Mouse (Mus musculus): ENCODE measurements around the gene D030056L22Rik.

Gene D030056L22Rik

GRCm38 (mm10) chr19:18735901-18736300 is 22.9 kb downstream of the D030056L22Rik start:
- DNase-seq, result no peak

DNA sequence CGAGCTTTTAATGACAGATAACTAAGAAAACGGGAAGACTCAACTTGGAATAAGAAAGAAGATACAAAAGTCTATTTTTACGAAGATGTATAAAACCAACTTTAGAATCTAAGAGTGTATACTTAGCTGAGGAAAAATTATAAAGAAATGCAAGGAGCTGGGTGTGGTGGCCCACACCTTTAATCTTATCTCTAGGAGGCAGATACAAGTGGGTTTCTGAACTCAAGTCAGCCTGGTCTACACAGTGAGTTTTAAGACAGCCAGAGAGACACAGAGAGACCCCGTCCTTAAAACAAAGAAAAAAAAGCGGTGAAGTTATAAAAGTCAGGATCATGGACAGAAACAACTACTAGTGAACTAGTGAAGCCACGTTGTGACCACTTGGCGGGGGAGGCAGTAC is 26.2 kb downstream of the D030056L22Rik start:
- DNase-seq, result no peak

DNA sequence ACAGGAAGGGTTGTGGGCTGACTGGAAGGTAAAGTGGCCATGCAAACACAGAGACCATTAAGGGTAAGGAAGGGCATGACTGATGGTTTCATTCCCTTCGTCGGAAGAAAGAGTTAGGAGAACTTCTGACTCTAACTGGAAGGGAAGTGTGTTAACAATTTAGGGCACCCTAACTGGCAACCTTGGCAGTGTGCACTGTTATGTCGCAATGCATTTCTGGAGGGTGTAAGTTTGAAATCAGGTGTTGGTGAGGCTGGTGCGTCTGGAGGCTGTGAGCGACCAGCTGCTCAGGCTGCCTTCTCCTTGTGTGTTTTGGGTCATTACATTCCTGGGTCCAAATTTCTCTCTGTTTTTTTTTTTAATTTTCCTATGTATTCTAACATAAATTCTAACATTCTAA is 31.0 kb downstream of the D030056L22Rik start:
- no peak for DNase-seq

- no peak for DNase-seq
These were observed 33.8 kb downstream of the D030056L22Rik start for GRCm38 (mm10) chr19:18746576-18747340.

GRCm38 (mm10) chr19:18747379-18747778 is 34.4 kb downstream of the D030056L22Rik start:
- DNase-seq, result no peak

GRCm38 (mm10) chr19:18749598-18750339 is 36.8 kb downstream of the D030056L22Rik start, which contains the start of gene Trpm6:
Trpm6 (plus strand) TSS chr19:18749983.
- peak; percentile 28 to 48 for DNase-seq

GRCm38 (mm10) chr19:18757191-18757590 is 44.2 kb downstream of the D030056L22Rik start:
- DNase-seq, result no peak

GRCm38 (mm10) chr19:18757706-18758105 is 44.7 kb downstream of the D030056L22Rik start:
- DNase-seq, result no peak

GRCm38 (mm10) chr19:18758269-18758668 is 45.3 kb downstream of the D030056L22Rik start:
- peak in 1 of 2 experiments; percentile 11 for DNase-seq

DNA sequence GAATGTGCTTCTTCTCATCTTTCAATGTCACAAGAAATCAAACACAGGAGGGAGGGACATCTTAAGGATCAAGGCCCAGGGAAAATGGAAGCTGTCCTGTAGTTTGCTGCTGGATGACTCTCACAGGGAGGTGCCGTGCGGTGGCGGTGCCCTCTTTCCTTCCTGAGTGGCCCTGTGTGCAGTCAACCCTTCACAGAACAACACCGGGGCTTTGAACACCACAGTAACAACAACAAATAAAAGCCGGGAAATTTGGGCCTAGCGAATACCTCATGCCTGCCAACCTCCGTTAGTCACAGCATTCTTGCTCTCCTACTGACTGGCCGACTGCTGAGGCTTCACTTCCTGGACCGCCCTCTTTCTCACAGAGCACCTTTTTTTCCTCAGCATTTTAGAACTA is 45.9 kb downstream of the D030056L22Rik start:
- DNase-seq, result peak; percentile 32 to 57

- no peak for DNase-seq
These were observed 53.4 kb downstream of the D030056L22Rik start for GRCm38 (mm10) chr19:18766399-18766798.
